Mouse (Mus musculus) ovary, postnatal 14 days (tissue): Measurements from ENCODE around the gene Noxa1.

ENCODE experiments used
- DNase-seq: peaks from one replicate; pipeline ENCODE4 v3.0.0; 2022; ENCODE audit warnings: low spot score

The Noxa1 gene

GRCm38 (mm10) chr2:25095109-25095850 is at the start of gene Noxa1:
Noxa1 (minus strand) TSS chr2:25095149.
- DNase-seq = no peak

GRCm38 (mm10) chr2:25141921-25142320 is 47.0 kb upstream of the Noxa1 start:
- no peak for DNase-seq

- no peak for DNase-seq
These were observed 46.2 kb upstream of the Noxa1 start for GRCm38 (mm10) chr2:25141185-25141584.

GRCm38 (mm10) chr2:25137832-25138231 is 42.9 kb upstream of the Noxa1 start:
- no peak for DNase-seq

GRCm38 (mm10) chr2:25131601-25132000 is 36.7 kb upstream of the Noxa1 start:
- DNase-seq = no peak

GRCm38 (mm10) chr2:25128072-25128471 is 33.1 kb upstream of the Noxa1 start:
- no peak for DNase-seq

- peak; percentile 46 for DNase-seq
These were observed 32.3 kb upstream of the Noxa1 start for GRCm38 (mm10) chr2:25127206-25127605.

- peak; percentile 12 for DNase-seq
These were observed 31.4 kb upstream of the Noxa1 start for GRCm38 (mm10) chr2:25126011-25127010.

- no peak for DNase-seq
These were observed 30.2 kb upstream of the Noxa1 start for GRCm38 (mm10) chr2:25125146-25125545.

GRCm38 (mm10) chr2:25124411-25124810 is 29.5 kb upstream of the Noxa1 start:
- no peak for DNase-seq

- no peak for DNase-seq
These were observed 28.6 kb upstream of the Noxa1 start for GRCm38 (mm10) chr2:25123527-25123926.

- DNase-seq = no peak
These were observed 27.7 kb upstream of the Noxa1 start for GRCm38 (mm10) chr2:25122666-25123065.

GRCm38 (mm10) chr2:25120963-25121362 is 26.0 kb upstream of the Noxa1 start:
- DNase-seq = no peak

GRCm38 (mm10) chr2:25115442-25115841 is 20.5 kb upstream of the Noxa1 start:
- DNase-seq = no peak

GRCm38 (mm10) chr2:25114308-25114707 is 19.4 kb upstream of the Noxa1 start:
- no peak for DNase-seq

- no peak for DNase-seq
These were observed 16.3 kb upstream of the Noxa1 start for GRCm38 (mm10) chr2:25111184-25111791.

- DNase-seq = no peak
These were observed 15.7 kb upstream of the Noxa1 start for GRCm38 (mm10) chr2:25110505-25111183.

GRCm38 (mm10) chr2:25109487-25109886 is 14.5 kb upstream of the Noxa1 start:
- no peak for DNase-seq

- DNase-seq = no peak
These were observed 11.1 kb upstream of the Noxa1 start for GRCm38 (mm10) chr2:25106045-25106444.

GRCm38 (mm10) chr2:25104122-25104521 is 9.2 kb upstream of the Noxa1 start:
- DNase-seq = no peak

GRCm38 (mm10) chr2:25099703-25100102 is 4.8 kb upstream of the Noxa1 start:
- no peak for DNase-seq

GRCm38 (mm10) chr2:25098956-25099355 is 4.0 kb upstream of the Noxa1 start:
- DNase-seq = no peak
